Mouse (Mus musculus) right cerebral cortex, adult 18-20 months (tissue): ENCODE measurements around the gene Nrxn3.

Experiments
- DNase-seq: peaks from one replicate; pipeline ENCODE4 v3.0.0; 2022; ENCODE audit warnings: mixed read lengths

Gene Nrxn3

GRCm38 (mm10) chr12:89553223-89553880 is 830.7 kb downstream of the Nrxn3 start:
- no peak for DNase-seq

DNA sequence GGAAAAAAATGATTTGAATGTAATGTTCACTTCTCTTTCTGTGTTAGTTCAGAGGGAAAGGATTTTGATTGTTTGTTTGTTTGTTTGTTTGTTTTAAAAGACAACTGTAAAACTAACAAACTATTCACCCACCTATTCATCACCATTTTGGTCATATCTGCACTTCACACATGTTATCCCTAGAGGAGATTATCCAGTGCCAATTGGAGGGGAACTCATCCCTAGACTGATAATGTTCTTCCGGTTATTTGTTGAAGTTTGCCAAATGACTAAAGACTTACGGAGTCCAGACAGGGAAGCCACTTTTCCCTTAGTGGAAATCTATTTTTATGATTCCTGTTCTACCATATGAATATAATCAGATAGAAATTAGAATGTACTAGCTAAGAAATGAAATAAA is 831.5 kb downstream of the Nrxn3 start:
- DNase-seq: no peak

GRCm38 (mm10) chr12:89554740-89555430 is 832.2 kb downstream of the Nrxn3 start:
- peak; percentile 10 for DNase-seq

DNA sequence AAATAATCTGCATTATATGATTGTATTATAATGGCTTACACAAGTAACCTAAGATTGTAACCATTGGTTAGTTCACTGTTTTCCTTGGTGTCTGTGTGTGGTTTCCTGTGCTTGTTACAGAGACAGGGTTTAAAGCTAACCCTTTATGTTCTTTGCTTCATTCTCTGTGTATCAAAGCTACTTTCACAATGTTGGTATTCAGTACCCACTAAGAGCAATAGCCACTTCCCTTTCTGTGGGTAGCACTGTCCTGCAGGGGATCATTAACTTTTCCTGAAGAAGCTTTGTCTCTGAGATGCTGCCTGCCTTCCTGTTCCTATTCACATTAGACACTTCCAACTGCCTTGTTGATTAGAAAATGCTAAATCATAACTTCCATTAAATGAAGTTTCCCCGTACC is 836.2 kb downstream of the Nrxn3 start:
- no peak for DNase-seq

DNA sequence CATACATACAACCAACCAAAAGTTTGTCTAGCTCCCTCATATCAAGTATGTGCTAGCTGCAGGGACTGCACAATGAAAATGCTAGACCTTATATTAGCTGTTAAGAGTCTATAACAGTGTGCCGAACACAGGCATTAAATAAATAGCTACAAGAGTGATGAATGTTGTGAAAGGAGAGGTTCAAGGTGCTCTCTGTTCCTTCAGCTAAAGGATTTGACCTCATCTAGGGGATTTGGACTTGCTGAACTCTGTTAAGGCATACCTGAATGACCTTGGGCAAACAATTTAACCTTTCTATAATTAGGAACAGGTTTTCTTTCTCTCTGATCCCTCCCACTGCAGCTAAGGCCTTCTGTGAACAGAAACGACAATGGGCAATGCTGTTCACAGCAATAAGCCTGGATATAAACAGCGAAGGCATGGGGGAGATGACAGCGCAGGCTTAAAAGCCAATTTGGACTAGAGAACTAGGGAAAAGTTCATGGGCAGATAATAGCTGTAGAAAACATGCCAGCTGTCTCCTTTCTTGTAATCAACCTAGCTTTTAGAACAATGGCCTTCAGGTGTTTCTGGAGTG is 839.4 kb downstream of the Nrxn3 start:
- DNase-seq: no peak

GRCm38 (mm10) chr12:89568723-89569377 is 846.2 kb downstream of the Nrxn3 start:
- no peak for DNase-seq

DNA sequence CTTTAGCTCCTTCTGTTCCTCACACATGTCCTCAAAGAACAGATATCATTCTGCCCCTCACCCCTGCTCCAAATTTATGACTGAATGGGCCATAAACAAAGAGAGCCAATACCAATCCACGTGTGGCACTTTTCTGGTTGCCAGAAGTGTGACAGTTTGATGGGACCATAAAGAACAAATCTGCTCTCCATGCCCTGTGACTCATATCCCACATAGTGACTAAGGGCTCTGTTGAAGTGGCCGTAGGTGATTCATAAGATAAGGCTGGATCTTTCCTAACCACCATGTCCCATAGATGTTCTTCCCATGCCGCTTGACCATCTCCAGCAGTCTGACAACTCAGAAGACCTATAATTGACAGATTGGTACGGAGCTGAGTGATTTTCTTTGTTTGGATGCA is 869.8 kb downstream of the Nrxn3 start:
- DNase-seq: no peak

DNA sequence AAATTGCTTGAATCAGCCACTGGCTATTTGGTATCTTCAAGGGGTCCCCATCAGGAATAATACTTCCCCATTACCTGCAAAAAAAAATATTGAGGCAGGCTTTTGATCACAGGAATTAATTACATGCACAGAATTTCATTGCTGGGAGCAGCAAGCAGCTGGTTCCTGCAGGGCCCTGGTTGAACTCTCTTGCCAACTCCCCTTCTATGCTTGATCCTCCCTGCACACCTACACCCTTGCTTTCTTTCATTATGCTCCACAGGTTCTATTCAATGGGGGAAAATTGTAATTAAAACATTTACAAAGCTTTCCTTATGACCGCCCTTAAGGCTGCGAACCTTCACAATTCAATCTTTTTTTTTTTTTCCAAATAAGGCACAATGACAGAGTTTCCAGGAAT is 891.0 kb downstream of the Nrxn3 start:
- no peak for DNase-seq

DNA sequence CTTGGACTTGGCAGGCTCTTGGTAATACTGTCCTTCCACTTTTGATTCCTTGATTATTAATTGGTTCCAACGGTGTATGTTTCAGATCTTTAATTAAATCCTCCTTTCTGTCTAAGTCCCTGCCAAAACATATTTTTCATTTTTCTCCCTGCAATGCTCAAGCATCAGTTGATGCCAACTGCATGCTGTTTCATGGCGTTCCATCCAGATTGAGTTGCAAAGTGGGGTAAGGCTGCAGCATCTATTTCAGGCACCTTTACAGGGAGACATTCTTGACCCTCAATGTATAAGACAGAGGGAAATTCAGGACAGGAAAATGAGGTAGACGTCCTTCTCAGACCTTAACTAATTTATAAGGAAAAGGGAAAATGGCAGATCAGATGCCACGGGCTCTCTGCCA is 903.1 kb downstream of the Nrxn3 start:
- DNase-seq: no peak

GRCm38 (mm10) chr12:89640046-89640445 is 917.4 kb downstream of the Nrxn3 start:
- no peak for DNase-seq

DNA sequence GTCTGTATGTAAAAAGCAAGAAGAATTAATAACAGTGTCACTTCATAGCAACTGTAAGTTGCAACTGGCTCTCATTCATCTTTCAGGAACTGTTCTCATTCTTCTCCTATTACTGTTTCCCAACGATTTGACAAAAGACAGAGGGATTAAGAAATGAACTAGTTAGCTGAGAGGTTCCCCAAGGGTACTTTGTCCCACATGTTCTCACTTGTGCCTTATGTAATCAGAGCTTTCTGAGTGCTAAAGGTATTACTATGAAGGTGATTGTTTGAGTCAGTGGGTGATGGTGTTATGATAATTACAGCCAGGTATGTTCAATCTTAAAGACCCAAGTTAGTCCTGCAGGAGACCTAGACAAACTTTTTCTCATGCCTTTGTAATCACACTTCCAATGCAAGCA is 918.8 kb downstream of the Nrxn3 start:
- DNase-seq: no peak

DNA sequence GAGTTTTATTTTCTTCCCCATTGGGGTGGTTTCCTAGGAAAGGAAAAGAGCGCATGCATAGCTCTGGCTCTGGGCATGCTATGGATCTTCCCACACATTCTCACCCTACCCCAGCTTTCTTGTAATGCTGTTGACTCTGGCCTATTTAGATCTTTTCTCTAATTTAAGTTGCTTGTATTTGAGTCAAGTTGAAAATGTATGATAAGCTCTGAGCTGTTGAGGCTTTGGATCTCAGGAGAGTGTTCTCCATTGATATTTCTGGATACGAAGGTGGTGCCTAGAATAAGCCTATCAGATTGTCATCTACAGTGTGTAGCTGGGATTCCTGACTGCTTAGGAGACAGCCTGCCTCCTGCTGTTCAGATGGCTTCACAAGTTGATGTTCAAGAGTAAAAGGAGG is 930.5 kb downstream of the Nrxn3 start:
- DNase-seq: peak; percentile 45

DNA sequence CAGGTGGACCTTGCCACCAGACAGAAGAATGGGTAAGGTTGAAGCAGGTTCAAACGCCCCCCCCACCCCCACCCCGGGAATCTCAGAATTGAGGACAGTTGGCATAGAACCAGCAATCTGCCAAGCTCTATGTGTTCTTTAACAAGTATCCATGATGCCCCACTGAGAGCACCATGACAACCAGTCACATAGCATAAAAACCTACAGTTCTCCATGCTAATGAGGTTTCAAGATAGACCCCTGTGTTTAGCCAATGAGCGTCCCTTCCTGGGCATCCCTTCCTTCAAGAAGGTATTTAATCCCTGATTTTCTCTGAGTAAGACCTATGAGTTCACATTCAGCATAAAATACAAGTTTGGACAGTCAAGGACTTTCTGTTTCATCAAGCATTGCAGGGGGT is 938.5 kb downstream of the Nrxn3 start:
- DNase-seq: no peak

GRCm38 (mm10) chr12:89668856-89669255 is 946.2 kb downstream of the Nrxn3 start:
- DNase-seq: peak; percentile 26

DNA sequence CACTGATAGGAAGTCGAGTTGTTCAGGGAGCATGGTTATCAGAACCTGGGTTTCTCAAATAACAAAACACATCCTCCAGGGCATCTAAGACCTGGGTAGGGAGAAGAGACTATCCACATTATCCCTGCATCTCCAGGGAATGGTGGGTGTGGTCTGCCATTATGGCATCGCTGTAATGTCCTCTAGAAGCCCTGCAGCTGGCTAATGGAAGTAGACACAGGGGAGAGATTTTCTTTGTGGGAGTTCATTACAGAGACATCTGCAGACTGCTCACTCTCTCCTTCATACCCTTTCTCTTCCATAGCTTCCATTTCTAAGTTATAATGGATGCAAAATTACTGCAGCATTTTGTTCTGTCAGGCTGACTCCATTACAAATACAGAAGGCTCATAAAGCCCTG is 950.1 kb downstream of the Nrxn3 start:
- DNase-seq: no peak

DNA sequence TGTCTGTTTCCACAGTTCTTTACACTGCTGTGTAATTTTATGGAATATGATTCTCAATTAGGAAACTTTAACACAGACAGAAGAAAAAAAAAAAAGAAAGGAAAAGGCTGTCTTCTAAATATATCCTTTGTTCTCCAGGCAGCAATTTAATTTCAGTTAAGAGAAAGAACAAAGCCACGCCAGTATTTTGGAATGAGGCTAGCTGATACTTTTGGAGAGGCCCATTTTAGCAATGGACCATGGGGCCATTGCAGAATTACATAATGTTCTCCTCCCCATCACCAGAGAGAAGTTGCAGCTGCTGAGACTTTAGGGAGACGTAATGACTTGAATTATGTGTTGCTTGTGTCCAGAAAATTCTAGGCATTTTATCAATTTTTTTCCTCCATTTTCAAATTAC is 963.0 kb downstream of the Nrxn3 start:
- peak; percentile 30 for DNase-seq

DNA sequence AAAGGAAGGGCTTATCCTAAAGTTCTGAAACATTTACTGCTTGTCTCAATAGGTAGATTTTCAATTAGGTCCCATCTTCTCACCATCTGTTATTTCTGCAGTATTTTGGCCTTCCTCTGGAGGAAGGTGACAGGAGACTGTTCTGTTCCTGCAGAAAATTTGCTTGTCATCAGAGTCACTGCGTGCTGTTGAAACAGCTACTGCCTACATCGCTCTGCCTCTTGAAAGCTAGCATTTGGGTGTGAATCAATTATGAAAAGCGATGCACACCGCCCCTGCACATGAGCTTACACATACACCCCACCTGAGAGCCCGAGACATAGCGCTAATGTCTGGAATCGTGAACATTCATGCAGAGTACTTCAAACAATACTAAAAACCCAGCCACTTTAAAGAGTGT is 966.4 kb downstream of the Nrxn3 start:
- peak; percentile 83 for DNase-seq

GRCm38 (mm10) chr12:89699469-89699868 is 976.8 kb downstream of the Nrxn3 start:
- DNase-seq: peak; percentile 51

- DNase-seq: peak; percentile 27
These were observed 978.3 kb downstream of the Nrxn3 start for GRCm38 (mm10) chr12:89700937-89701458.

DNA sequence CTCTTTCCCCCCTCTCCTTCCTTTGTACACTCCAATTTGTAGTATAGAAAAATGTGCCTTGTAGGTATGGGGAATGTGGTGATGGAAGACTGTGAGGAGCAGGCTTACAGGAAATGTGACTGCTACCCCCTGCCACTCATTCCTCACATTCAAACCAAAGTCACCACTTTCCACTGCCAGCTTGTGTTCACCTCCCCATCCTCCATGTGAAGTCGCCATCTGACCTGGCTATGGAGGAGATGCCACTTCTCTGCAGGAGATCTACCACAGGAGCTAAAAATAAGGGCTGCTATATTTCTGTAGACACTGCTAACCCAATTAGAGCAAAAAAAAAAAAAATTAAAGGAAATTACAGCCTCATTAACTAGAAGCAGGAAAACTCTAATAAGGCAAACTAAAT is 980.3 kb downstream of the Nrxn3 start:
- no peak for DNase-seq

GRCm38 (mm10) chr12:89707913-89708312 is 985.2 kb downstream of the Nrxn3 start:
- DNase-seq: peak; percentile 16

DNA sequence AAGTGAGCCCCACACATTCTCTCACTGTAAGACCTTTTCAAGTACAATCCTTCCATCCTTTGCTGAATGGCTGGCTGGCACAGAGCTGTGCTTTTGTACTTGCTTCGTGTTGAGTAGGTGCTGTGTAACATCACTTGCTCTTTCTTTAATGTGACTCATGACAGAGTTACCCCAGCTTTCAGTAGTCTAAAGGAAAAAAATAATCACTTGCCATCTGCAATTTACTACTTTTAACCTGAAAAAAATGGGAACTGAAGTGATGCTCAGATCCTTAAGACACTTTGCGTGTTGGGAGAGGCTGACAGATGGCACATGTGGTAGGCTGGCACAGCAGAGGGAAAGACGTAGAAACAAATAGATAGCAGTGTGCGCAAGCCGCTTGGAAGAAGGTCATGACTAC is 987.8 kb downstream of the Nrxn3 start:
- peak; percentile 81 for DNase-seq

- DNase-seq: no peak
These were observed 989.1 kb downstream of the Nrxn3 start for GRCm38 (mm10) chr12:89711791-89712190.
